Mouse (Mus musculus) inflammation-experienced regulatory T-cells, adult 6 months (primary cell): ENCODE results near the gene Map7d3. TPM values are rescaled to one million over a fixed set of nuclear protein-coding genes. Genes with fewer than 3 reads are reported as not detected.

Experiments
- polyA plus RNA-seq, 3 experiments: library from polyadenylated mRNA; unstranded; fragments of 100-300 nt; shearing (Covaris generic); gene quantifications; one replicate each; pipeline ENCODE4 v1.2.1; 2017

Map7d3 gene
- polyA plus RNA-seq, 3 experiments from 2014 or later = 0.16 to 0.35 TPM; not detected in 1

Other genes with a start within 250 kb of the Map7d3 start
- 1 to 10 TPM; 5.7 to 7.3 (median 6.3) TPM for gene Mmgt1, start 224.3 kb downstream of the Map7d3 start, polyA plus RNA-seq
- gene Slc9a6, start 212.6 kb downstream of the Map7d3 start, polyA plus RNA-seq = 10 to 100 TPM in 1 of 3 experiments, 1 to 10 TPM in 2; 6.2 to 12.3 (median 9.2) TPM
- not detected for gene Fhl1, start 90.5 kb downstream of the Map7d3 start, polyA plus RNA-seq
- not detected for gene Adgrg4, start 47.8 kb upstream of the Map7d3 start, polyA plus RNA-seq
- not detected for gene Brs3, start 220.7 kb upstream of the Map7d3 start, polyA plus RNA-seq
- 10 to 100 TPM; 27.5 to 29.4 (median 28.9) TPM for gene Htatsf1, start 231.3 kb upstream of the Map7d3 start, polyA plus RNA-seq